Mouse (Mus musculus) forebrain, embryonic 16.5 days (tissue): ENCODE measurements around the gene Imp3. TPM values are rescaled to one million over a fixed set of nuclear protein-coding genes. Genes with fewer than 3 reads are reported as not detected.
"Not testable (repeated sequence)": the region's sequence is repeated elsewhere in the genome, so short reads cannot be mapped to it uniquely, and the experiment has no call there.

Experiments
- ATAC-seq: fragments of 200-750 bp; cut with Nextera tagmentation; 2 replicates; pipeline ENCODE4 v1.8.0; 2017; ENCODE audit warnings: mild to moderate bottlenecking, moderate library complexity
- H3K27ac ChIP-seq: fragments of 300-500 bp; sonication (generic); 2 replicates; pipeline ENCODE4 v1.5.1; 2014; ENCODE audit warnings: low read length, control low read depth
- H3K27me3 ChIP-seq: fragments of 300-500 bp; sonication (generic); replicated peaks from 2 replicates; pipeline ENCODE4 v1.6.1; 2014; ENCODE audit warnings: low read length; ENCODE audit not compliant: control insufficient read depth, insufficient read depth
- H3K36me3 ChIP-seq: fragments of 300-500 bp; sonication (generic); 2 replicates; pipeline ENCODE4 v1.6.1; 2014; ENCODE audit not compliant: control insufficient read depth, insufficient read depth
- H3K4me1 ChIP-seq: fragments of 300-500 bp; sonication (generic); replicated peaks from 2 replicates; pipeline ENCODE4 v1.6.1; 2014; ENCODE audit warnings: low read length; ENCODE audit not compliant: control insufficient read depth, insufficient read depth
- H3K4me2 ChIP-seq: fragments of 300-500 bp; sonication (generic); 2 replicates; pipeline ENCODE4 v1.6.1; 2014; ENCODE audit warnings: mild to moderate bottlenecking, low read length, control low read depth
- H3K4me3 ChIP-seq: fragments of 300-500 bp; sonication (generic); replicated peaks from 2 replicates; pipeline ENCODE4 v1.5.1; 2014; ENCODE audit warnings: mild to moderate bottlenecking, low read length, control low read depth
- H3K9ac ChIP-seq: fragments of 300-500 bp; sonication (generic); replicated peaks from 2 replicates; pipeline ENCODE4 v1.6.1; 2014; ENCODE audit warnings: low read depth, low read length, control low read depth
- H3K9me3 ChIP-seq: fragments of 300-500 bp; sonication (generic); 2 replicates; pipeline ENCODE4 v1.6.1; 2016; ENCODE audit warnings: low read length; ENCODE audit not compliant: control insufficient read depth
- WGBS: fragments of 180-500 bp; shearing (Covaris S2); extraction: QIAGEN DNeasy Blood & Tissue Kit; methylation state at CpG from one replicate; pipeline ENCODE4 v1.1.7; 2014; 5-methylcytosine and 5-hydroxymethylcytosine counted together
- polyA plus RNA-seq: library from polyadenylated mRNA; unstranded; fragments of >200 nt; fragmentation: Nextera tagmentation; extraction: Ambion mirVana; gene quantifications from 2 replicates; pipeline ENCODE4 v1.2.1, GENCODE M21; 2015

Imp3 gene
- polyA plus RNA-seq, 1 experiment from 2014 or later, result 79.4 TPM

DNA sequence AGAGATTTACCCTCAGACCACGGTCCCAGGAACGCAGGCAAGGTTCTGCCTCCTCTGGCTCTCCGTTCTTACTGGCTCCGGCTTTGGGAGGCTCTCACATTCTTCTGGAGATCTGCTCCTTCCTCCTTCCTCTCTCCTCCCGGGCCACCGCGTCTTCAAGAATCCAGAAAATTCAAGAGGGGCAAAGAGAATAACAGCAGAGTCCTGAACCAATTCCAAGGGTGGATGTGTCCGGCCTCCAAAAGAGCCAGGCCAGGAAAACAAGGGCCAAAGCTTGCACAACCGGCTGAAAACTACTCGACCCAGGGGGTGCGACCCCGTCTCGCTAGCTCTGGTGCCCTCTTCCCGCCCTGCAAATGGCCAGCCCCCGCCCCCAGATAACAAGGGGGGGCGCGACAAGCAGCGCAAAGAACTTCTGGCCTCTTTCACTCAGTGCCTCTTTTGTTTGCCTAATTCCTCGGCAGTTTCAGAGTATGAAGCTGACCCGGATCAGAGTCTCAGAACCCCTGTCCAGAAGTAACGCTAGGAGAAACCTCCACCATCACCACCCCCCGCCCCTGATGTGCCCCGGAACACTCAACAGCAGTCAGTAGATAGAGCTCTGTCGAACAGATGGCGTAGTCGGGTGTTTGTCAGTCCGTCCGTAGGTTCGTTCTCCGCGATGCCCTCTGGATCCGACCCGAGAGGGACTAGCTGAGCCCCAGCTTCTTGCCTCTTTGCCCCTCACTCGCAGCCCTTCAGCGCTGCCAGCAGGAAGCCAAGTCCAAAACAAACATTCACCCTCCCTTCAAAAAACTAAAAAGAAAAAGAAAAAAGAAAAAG, 9.9 kb upstream of the Imp3 start:
- WGBS, result under 1% methylated on average over 35 of the region's 35 CpGs
- peaks cover 25% of the 10 kb centered on the region for H3K4me1 ChIP-seq
- H3K36me3 ChIP-seq, result no peaks in the 10 kb centered on the region
- ATAC-seq, result peak; percentile 29; the same call in 1 of the 2 replicates
- peak overlapping the region; percentile 59 for H3K4me3 ChIP-seq
- peak overlapping the region; percentile 68 for H3K9ac ChIP-seq
- H3K27ac ChIP-seq, result peak overlapping the region; percentile 65
- peaks cover 5% of the 10 kb centered on the region for H3K27me3 ChIP-seq
- H3K4me2 ChIP-seq, result peak overlapping the region; percentile 72
- H3K9me3 ChIP-seq, result no peaks in the 10 kb centered on the region

DNA sequence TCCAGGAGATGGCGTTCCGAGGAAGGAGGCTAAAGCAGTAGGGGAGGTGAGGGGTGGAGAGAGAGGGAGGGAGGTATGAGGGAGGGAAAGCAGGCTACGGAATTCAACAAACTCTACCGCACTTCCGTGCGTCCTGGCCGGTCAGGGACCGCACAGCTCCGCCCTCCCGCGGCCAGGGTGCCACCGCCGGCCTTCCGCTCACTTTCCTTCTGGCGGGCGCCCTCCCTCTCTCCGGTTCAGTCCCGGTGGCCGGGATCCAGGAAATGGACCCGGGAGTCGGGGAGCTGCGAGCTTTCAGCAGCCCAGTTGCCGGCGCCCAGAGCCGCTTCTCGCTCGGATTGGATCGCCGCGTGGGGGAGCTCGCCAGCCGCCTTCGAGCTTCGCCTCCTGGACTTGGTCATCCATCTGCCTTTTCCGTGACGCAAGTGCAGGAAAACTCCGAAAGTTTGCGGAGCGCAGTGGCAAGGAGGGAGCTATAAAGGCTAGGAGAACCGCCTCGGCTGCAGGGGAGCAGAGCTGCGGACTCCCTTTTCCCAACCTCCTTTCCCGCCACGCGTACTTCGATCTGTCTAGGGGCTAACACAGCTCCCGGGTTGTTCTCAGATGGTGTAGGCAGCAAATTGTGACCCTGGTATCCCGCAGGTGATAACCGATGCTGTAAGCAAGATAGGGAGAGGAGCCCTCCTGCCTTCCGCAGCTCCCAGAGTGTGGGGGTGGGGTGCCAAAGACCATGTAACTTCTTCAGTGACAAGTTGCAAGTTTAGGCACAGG, 9.0 kb upstream of the Imp3 start, which contains the start of gene Snx33:
TSS of gene Snx33 (minus strand) at position 331 of the 771 bp plus-strand sequence.
- Histone ChIP-seq H3K27me3 (peaks cover 5% of the 10 kb centered on the region), H3K4me3 (peak within 1 kb of the TSS; percentile 59), H3K4me1 (peaks cover 25% of the 10 kb centered on the region), H3K9ac (peak within 1 kb of the TSS; percentile 68), H3K9me3 (no peaks in the 10 kb centered on the region), H3K27ac (peak within 1 kb of the TSS; percentile 65), H3K36me3 (no peaks in the 10 kb centered on the region), H3K4me2 (peak within 1 kb of the TSS; percentile 72)
- peak; percentile 88 for ATAC-seq
- WGBS, result under 1% methylated on average over 50 of the region's 50 CpGs

DNA sequence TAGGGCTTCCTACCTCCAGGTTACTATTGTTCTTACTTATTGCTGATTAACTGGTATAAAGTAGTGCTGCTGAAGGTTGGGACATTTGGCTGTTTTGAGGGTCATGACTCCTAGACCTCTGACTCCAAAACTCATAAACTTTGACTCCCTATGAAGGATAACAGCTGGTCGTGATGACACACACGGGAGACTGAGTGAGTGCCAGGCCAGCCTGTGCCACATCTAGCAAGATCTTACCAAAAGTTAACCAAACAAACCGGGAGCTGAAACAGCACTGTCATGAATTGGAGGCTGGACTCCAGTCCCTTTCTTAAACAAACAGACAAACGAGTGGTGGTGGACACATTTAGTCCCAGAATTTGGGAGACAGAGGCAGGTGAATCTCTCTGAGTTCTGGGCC, 7.8 kb upstream of the Imp3 start:
- no peak overlapping the region for H3K4me2 ChIP-seq
- H3K4me3 ChIP-seq, result no peak overlapping the region
- no peak for ATAC-seq

DNA sequence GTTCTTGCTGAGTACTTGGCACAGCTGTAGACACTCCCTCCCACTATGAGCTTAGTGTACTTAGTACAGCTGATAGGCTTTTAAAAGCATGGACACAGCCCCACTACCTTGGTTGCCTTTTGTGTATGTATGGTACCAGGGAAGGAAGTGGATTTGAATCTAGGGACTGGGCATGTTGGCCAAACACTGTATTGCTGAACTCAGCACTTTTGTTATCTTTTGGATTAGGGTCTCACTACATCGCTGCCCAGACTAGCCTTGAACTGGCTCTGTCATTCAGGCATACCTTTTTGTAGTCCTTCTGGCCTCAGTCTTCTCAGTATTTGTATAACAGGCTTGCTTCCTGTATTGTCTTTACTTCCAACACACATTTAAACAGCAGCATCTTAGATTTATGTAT, 6.7 kb upstream of the Imp3 start:
- Histone ChIP-seq H3K27me3 (peaks cover 5% of the 10 kb centered on the region), H3K4me1 (peaks cover 17% of the 10 kb centered on the region), H3K27ac (no peak overlapping the region), H3K36me3 (no peaks in the 10 kb centered on the region), H3K4me3 (no peak overlapping the region), H3K4me2 (no peak overlapping the region), H3K9me3 (no peaks in the 10 kb centered on the region), H3K9ac (no peak overlapping the region)
- WGBS, result 83% methylated on average over 1 of the region's 1 CpGs
- no peak for ATAC-seq

More for the DNA sequence above, 7.8 kb upstream of the Imp3 start:
- Histone ChIP-seq H3K9ac (no peak overlapping the region), H3K27me3 (peaks cover 5% of the 10 kb centered on the region), H3K4me1 (peaks cover 25% of the 10 kb centered on the region), H3K9me3 (no peaks in the 10 kb centered on the region), H3K27ac (no peak overlapping the region), H3K36me3 (no peaks in the 10 kb centered on the region)
- whole genome bisulfite sequencing, result 73% methylated on average over 4 of the region's 4 CpGs

DNA sequence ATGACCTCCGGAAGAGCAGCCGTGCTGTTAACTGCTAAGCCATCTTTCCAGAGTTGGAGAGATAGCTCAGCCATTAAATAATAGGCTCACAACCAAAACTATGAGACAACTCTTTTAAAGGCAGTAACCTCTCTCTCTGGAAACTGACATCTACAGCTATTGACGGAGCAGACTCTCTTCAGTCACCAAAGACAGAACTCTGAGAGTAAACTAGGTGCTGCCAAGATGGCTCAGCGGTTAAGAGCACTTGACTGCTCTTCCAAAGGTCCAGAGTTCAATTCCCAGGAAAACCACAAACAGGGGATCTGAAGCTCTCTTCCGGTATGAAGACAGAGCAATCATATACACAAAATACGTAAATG, 433 bp upstream of the Imp3 start:
- H3K27ac ChIP-seq, result peak overlapping the region; percentile 42; the same call in 1 of the 2 replicates
- no peaks in the 10 kb centered on the region for H3K9me3 ChIP-seq
- no peaks in the 10 kb centered on the region for H3K27me3 ChIP-seq
- peaks cover 15% of the 10 kb centered on the region for H3K4me1 ChIP-seq
- WGBS, result 24% methylated on average over 6 of the region's 6 CpGs
- no peaks in the 10 kb centered on the region for H3K36me3 ChIP-seq
- peak overlapping the region; percentile 66 for H3K4me3 ChIP-seq
- H3K4me2 ChIP-seq, result peak overlapping the region; percentile 69
- no peak for ATAC-seq
- H3K9ac ChIP-seq, result peak overlapping the region; percentile 36

DNA sequence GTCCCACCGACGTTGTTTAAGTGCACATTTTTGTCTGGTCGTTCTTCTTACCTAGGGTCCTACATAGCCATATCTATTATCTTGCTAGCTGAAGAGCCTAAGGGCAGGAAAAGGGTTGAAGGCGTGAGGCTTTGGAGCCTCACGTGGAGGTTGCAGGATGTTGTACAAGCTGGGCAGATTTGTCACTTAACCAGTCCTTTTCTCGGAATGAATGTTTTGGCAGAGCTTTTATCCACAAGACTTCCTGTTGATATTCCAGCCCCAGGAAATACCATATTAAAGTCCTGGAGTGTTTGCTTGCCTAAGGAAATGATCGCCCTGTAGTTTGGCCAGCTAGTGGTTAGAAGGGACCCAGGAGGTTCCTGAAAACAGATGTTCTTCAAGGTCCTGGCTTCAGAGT, 1.1 kb downstream of the Imp3 start:
- H3K27ac ChIP-seq, result no peak overlapping the region
- peak overlapping the region; percentile 86 for H3K4me2 ChIP-seq
- 5% methylated on average over 7 of the region's 7 CpGs for WGBS
- H3K4me3 ChIP-seq, result peak overlapping the region; percentile 66
- no peaks in the 10 kb centered on the region for H3K36me3 ChIP-seq
- H3K9ac ChIP-seq, result peak overlapping the region; percentile 69
- H3K9me3 ChIP-seq, result no peaks in the 10 kb centered on the region
- ATAC-seq, result no peak
- H3K27me3 ChIP-seq, result no peaks in the 10 kb centered on the region
- peaks cover 15% of the 10 kb centered on the region for H3K4me1 ChIP-seq

DNA sequence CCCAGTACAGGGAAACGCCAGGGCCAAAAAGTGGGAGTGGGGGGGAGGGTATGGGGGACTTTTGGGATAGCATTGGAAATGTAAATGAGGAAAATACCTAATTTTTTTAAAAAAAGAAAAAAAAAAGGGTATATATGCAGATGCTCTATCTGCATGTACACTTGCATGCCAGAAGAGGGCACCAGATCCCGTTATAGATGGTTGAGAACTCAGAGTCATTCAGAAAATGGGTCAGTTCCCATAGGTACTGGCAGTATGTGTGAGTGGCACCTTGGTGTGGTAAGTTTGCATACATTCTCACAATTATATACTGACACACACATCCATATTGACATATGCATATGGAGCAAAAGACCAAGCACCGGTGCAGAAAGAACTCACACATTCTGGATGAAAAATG, 10.2 kb downstream of the Imp3 start:
- H3K4me1 ChIP-seq, result peaks cover 12% of the 10 kb centered on the region
- not testable (repeated sequence) for H3K27ac ChIP-seq, H3K36me3 ChIP-seq, H3K4me3 ChIP-seq, ATAC-seq, H3K9me3 ChIP-seq, H3K27me3 ChIP-seq, H3K9ac ChIP-seq, H3K4me2 ChIP-seq
- WGBS, result 25% methylated on average over 3 of the region's 3 CpGs

DNA sequence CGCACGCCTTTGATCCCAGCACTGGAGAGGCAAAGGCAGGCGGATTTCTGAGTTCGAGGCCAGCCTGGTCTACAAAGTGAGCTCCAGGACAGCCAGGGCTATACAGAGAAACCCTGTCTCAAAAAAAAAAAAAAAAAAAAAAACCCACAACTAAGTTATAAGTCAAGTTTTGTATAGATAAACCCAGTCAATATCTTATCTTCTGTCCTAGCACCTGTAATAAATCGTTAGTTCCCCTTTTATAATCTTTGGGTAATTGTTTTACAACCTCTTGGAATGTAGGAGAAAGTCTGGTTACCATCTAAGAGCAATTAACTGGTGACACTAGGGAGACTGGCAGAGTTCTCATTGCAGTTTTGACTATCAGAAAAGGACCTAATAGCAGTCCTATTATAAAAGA, 11.4 kb downstream of the Imp3 start:
- not testable (repeated sequence) for H3K27me3 ChIP-seq, H3K27ac ChIP-seq, H3K9ac ChIP-seq, ATAC-seq, H3K4me2 ChIP-seq, H3K9me3 ChIP-seq, H3K4me3 ChIP-seq, H3K36me3 ChIP-seq
- WGBS, result 89% methylated on average over 5 of the region's 5 CpGs
- peaks cover 12% of the 10 kb centered on the region for H3K4me1 ChIP-seq

DNA sequence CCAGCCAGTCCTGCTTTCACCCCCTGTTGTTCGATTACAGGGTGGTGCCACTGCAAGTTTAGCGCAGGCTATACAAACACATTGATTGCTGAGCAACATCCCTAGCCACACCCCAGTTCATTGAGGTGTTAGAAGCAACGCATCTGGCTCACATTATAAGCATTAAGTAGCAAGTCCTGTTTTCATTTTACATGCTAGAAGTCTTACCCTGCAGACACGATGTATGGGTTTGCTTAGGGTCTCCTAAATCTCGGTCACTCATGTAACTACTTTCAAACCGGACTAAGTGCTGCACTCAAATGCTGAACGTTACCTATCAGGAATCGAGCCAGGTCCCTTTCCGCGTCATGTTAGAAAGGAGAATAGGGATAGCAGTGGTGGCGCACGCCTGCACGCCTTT, 12.5 kb downstream of the Imp3 start:
- H3K27ac ChIP-seq, result no peak overlapping the region
- no peaks in the 10 kb centered on the region for H3K9me3 ChIP-seq
- ATAC-seq, result no peak
- H3K4me2 ChIP-seq, result peak overlapping the region; percentile 64
- 34% methylated on average over 13 of the region's 13 CpGs for WGBS
- H3K4me1 ChIP-seq, result peaks cover 12% of the 10 kb centered on the region
- peak overlapping the region; percentile 52 for H3K9ac ChIP-seq
- H3K36me3 ChIP-seq, result no peaks in the 10 kb centered on the region
- H3K4me3 ChIP-seq, result peak overlapping the region; percentile 40
- no peaks in the 10 kb centered on the region for H3K27me3 ChIP-seq
